Mouse (Mus musculus): ENCODE measurements around the gene Gm20741. TPM values are rescaled to one million over a fixed set of nuclear protein-coding genes. Genes with fewer than 3 reads are reported as not detected.

The Gm20741 gene
- total RNA-seq (2012; rRNA removed) (not detected in 2 replicates), polyA plus RNA-seq (2012; ENCODE audit: insufficient read depth in 1 of 2, insufficient read length in 2 of 2, low read depth in 1 of 2, low replicate concordance in 2 of 2, missing spikeins in 1 of 2) (not detected)

GRCm38 (mm10) chr16:88811827-88812226 is at the start of gene Gm20741:
Gene Gm20741, minus strand, starts transcription at chr16:88812220.
- Histone ChIP-seq H3K27me3 (ENCODE audit: control insufficient read depth in 1 of 2, insufficient read depth in 2 of 2, low read length in 2 of 2) (no peaks in the 10 kb centered on the region), H3K9ac (ENCODE audit: control insufficient read depth, low read depth, low read length, poor library complexity, severe bottlenecking) (no peak within 1 kb of the TSS), H3K27ac (ENCODE audit: control insufficient read depth, low read depth, low read length) (no peak within 1 kb of the TSS), H3K79me2 (ENCODE audit: control insufficient read depth, insufficient read depth, low read length, poor library complexity) (no peaks in the 10 kb centered on the region), H3K36me3 (ENCODE audit: control insufficient read depth in 1 of 2, insufficient read depth in 2 of 2, low read length in 2 of 2) (no peaks in the 10 kb centered on the region), H3K4me1 (ENCODE audit: control insufficient read depth in 1 of 2, insufficient read depth in 2 of 2, low read length in 2 of 2) (no peaks in the 10 kb centered on the region), H3K9me3 (replicated peaks; ENCODE audit: insufficient read depth, low read length) (no peaks in the 10 kb centered on the region), H3K4me3 (ENCODE audit: control insufficient read depth in 1 of 2, insufficient read depth in 1 of 2, low read depth in 2 of 2, low read length in 2 of 2) (no peak within 1 kb of the TSS)
- no peak for DNase-seq (ENCODE audit: low read depth, low spot score)
- TF ChIP-seq MYC (IDR thresholded peaks at IDR 0.05; ENCODE audit: low read depth, low read length) (no peak), SIN3A (IDR thresholded peaks at IDR 0.05; ENCODE audit: low read length) (no peak), UBTF (IDR thresholded peaks at IDR 0.05; ENCODE audit: borderline replicate concordance, insufficient read depth, low read depth, low read length) (no peak), CHD2 (IDR thresholded peaks at IDR 0.05; ENCODE audit: low read length) (no peak), MAZ (IDR thresholded peaks at IDR 0.05; ENCODE audit: low read depth, low read length) (no peak), GABPA (IDR thresholded peaks at IDR 0.05; ENCODE audit: low read depth, low read length) (no peak), MEF2A (IDR thresholded peaks at IDR 0.05; ENCODE audit: extremely low read depth, insufficient replicate concordance, low read depth, low read length, poor library complexity, severe bottlenecking) (no peak), ZC3H11A (IDR thresholded peaks at IDR 0.05; ENCODE audit: low read depth, low read length) (no peak), KAT2A (conservative IDR thresholded peaks at IDR 0.05; ENCODE audit: low read depth, low read length) (no peak), E2F4 (IDR thresholded peaks at IDR 0.05; ENCODE audit: borderline replicate concordance, low read depth, low read length) (no peak), GATA1 (IDR thresholded peaks at IDR 0.05; ENCODE audit: low read depth, low read length) (no peak), TAL1 (IDR thresholded peaks at IDR 0.05; ENCODE audit: low read length) (no peak), CTCF (IDR thresholded peaks at IDR 0.05 in 2 of 3, conservative IDR thresholded peaks at IDR 0.05 in 1 of 3; ENCODE audit: control insufficient read depth in 1 of 3, insufficient read depth in 1 of 3, low read depth in 2 of 3, low read length in 3 of 3, poor library complexity in 1 of 3, severe bottlenecking in 1 of 3) (no peak), JUND (IDR thresholded peaks at IDR 0.05; ENCODE audit: low read depth, low read length) (no peak)

- Histone ChIP-seq H3K27me3 (ENCODE audit: control insufficient read depth in 1 of 2, insufficient read depth in 2 of 2, low read length in 2 of 2) (no peaks in the 10 kb centered on the region), H3K79me2 (ENCODE audit: control insufficient read depth, insufficient read depth, low read length, poor library complexity) (no peaks in the 10 kb centered on the region), H3K36me3 (ENCODE audit: control insufficient read depth in 1 of 2, insufficient read depth in 2 of 2, low read length in 2 of 2) (no peaks in the 10 kb centered on the region), H3K4me3 (ENCODE audit: control insufficient read depth in 1 of 2, insufficient read depth in 1 of 2, low read depth in 2 of 2, low read length in 2 of 2) (no peak overlapping the region), H3K9ac (ENCODE audit: control insufficient read depth, low read depth, low read length, poor library complexity, severe bottlenecking) (no peak overlapping the region), H3K27ac (ENCODE audit: control insufficient read depth, low read depth, low read length) (no peak overlapping the region), H3K9me3 (replicated peaks; ENCODE audit: insufficient read depth, low read length) (no peaks in the 10 kb centered on the region), H3K4me1 (ENCODE audit: control insufficient read depth in 1 of 2, insufficient read depth in 2 of 2, low read length in 2 of 2) (no peaks in the 10 kb centered on the region)
- DNase-seq (ENCODE audit: low read depth, low spot score), result peak; percentile 36
- TF ChIP-seq CTCF (IDR thresholded peaks at IDR 0.05 in 2 of 3, conservative IDR thresholded peaks at IDR 0.05 in 1 of 3; ENCODE audit: control insufficient read depth in 1 of 3, insufficient read depth in 1 of 3, low read depth in 2 of 3, low read length in 3 of 3, poor library complexity in 1 of 3, severe bottlenecking in 1 of 3) (peak; percentile 50 to 64 (median 55)), MAZ (IDR thresholded peaks at IDR 0.05; ENCODE audit: low read depth, low read length) (no peak), HCFC1 (IDR thresholded peaks at IDR 0.05; ENCODE audit: low read depth, low read length) (no peak), MYB (IDR thresholded peaks at IDR 0.05; ENCODE audit: low read depth, low read length) (no peak), BHLHE40 (IDR thresholded peaks at IDR 0.05; ENCODE audit: borderline replicate concordance, low read depth, low read length) (no peak), ZKSCAN1 (IDR thresholded peaks at IDR 0.05; ENCODE audit: low read depth, low read length) (no peak), RCOR1 (IDR thresholded peaks at IDR 0.05; ENCODE audit: low read depth, low read length) (no peak), TAL1 (IDR thresholded peaks at IDR 0.05; ENCODE audit: low read length) (no peak), JUND (IDR thresholded peaks at IDR 0.05; ENCODE audit: low read depth, low read length) (no peak), TBP (IDR thresholded peaks at IDR 0.05; ENCODE audit: low read depth, low read length) (no peak), TCF12 (IDR thresholded peaks at IDR 0.05; ENCODE audit: low read depth, low read length) (no peak), MXI1 (IDR thresholded peaks at IDR 0.05; ENCODE audit: low read depth, low read length) (no peak), NRF1 (IDR thresholded peaks at IDR 0.05; ENCODE audit: insufficient read depth, low read depth, low read length, poor library complexity, severe bottlenecking) (no peak), ZMIZ1 (IDR thresholded peaks at IDR 0.05; ENCODE audit: low read depth, low read length) (no peak), ELF1 (IDR thresholded peaks at IDR 0.05; ENCODE audit: low read depth, low read length) (no peak), USF2 (IDR thresholded peaks at IDR 0.05; ENCODE audit: borderline replicate concordance in 1 of 2, insufficient read depth in 1 of 2, low read depth in 1 of 2, low read length in 2 of 2) (no peak), KAT2A (conservative IDR thresholded peaks at IDR 0.05; ENCODE audit: low read depth, low read length) (no peak), SMC3 (IDR thresholded peaks at IDR 0.05; ENCODE audit: low read depth, low read length) (peak; percentile 66), CHD2 (IDR thresholded peaks at IDR 0.05; ENCODE audit: low read length) (no peak), EP300 (IDR thresholded peaks at IDR 0.05; ENCODE audit: low read depth in 1 of 2, low read length in 2 of 2) (no peak), MEF2A (IDR thresholded peaks at IDR 0.05; ENCODE audit: extremely low read depth, insufficient replicate concordance, low read depth, low read length, poor library complexity, severe bottlenecking) (no peak), MAFK (IDR thresholded peaks at IDR 0.05; ENCODE audit: borderline replicate concordance, low read depth, low read length) (no peak)
These were observed 39.4 kb upstream of the Gm20741 start for GRCm38 (mm10) chr16:88851450-88851849.

All from MEL (cell line).